Mouse (Mus musculus): ENCODE measurements around the gene Cacna1a.

The Cacna1a gene

DNA sequence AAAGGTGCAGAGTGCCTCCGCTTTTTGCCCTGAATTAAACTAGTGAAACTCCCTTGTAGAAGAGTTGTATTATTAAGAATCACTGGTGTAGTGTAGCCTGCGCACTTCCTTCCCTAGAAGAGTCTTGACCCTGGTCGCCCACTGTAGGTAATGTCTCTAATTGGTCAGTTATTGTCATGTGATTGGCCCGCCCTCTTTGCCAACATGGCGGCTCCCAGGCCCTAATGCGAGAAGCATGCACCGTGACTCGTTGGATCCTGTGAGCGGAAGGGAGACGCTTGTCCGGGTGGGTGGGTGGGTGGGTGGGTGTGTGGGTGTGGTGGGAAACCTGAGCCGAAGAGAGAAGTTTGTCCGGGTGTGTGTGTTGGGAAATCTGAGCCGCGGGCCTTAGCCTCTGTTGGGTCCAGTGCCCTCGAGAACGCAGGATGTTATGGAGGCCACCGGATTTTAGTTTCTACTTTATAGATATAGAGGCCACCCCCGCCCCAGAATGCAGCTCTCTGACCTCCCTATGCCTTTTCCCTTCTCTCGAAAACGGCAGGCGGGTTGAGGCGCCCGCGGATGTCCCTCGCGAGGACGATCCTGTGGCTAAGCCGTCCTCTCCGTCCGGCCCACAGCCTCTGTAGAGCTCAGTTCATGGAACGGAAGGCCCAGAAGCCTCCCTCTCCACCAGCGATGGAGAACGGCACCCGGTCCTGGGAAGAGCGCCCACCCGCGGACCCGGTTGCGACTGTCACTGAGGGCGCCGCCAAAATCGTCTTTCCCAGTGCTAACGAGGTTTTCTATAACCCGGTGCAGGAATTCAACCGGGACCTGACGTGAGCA, 301.1 kb downstream of the Cacna1a start:
- peak; percentile 86 for DNase-seq (ENCODE audit: low read depth, low spot score)

All from retina, postnatal 7 days (tissue).